Mouse (Mus musculus): ENCODE measurements around the gene Tfap4. TPM values are rescaled to one million over a fixed set of nuclear protein-coding genes. Genes with fewer than 3 reads are reported as not detected.

The Tfap4 gene
- 10.5 and 11.2 TPM in 2 replicates for polyA plus RNA-seq (2015; fragmentation: Nextera tagmentation; extraction: Ambion mirVana)

DNA sequence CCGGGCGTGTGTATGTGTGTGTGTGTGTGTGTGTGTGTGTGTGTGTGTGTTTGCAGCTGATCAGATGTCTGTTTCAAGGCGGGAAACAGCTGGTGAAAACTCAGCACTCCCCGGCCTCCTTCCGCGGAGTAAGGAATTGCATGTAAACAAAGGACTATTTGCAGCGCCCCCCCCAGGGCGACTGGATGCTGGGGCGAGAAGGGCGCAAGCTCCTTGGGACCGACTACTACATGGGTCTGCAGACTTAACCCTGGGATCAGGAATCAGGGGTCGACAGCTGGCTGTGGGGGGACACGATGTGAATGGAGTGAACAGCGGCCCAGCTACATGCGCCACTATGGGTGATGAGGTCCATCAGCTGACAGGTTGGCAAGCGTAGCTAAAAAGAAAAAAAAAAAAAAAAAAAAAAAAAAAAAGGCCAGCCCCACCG, at the start of gene Tfap4:
Gene Tfap4 (minus strand): TSS at position 140 of the 430 bp plus-strand sequence.

DNA sequence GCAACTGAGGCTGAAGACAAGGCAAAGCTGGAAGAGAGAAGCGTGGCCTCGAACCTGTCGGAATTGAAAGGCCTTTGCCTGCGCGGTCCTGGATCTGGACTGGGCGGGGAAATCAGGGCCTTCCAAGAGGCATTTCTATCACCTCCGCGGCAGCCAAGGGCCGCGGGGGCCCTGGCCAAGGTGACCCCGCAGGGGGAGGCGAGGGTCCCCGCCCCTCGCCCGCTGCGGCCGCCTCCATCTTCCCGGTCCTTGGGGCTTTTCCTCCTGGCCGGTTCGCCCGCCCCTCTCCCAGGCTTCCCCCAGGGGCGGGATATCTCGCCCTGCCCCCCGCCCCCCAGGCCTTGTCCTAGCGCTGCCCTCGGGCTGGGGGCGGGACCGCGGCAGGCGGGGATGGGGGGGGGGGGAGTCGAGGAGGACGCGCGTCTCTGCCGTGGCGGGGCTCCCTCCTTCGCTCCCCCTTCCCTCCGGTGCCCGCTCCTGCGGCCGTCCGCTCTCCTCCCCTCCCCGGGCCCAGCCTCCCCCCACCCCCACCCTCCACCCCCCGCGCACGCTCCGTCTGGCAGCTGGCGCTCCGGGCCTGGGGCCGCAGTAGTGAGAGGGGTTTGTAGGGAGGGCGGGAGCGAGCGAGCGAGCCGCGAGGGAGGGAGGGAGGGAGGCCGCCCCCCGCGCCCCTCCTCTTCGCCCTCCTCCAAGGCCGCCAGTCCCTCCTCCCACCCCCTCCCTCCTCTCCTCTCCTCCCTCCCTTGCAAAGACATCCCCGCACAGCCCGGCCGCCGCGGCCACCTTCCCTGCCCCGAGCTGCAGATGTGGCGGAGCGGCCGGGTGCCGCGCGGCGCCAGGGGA, 34.5 kb upstream of the Tfap4 start, which contains the start of gene Glis2:
Gene Glis2 (plus strand): TSS at position 743 of the 843 bp plus-strand sequence.

DNA sequence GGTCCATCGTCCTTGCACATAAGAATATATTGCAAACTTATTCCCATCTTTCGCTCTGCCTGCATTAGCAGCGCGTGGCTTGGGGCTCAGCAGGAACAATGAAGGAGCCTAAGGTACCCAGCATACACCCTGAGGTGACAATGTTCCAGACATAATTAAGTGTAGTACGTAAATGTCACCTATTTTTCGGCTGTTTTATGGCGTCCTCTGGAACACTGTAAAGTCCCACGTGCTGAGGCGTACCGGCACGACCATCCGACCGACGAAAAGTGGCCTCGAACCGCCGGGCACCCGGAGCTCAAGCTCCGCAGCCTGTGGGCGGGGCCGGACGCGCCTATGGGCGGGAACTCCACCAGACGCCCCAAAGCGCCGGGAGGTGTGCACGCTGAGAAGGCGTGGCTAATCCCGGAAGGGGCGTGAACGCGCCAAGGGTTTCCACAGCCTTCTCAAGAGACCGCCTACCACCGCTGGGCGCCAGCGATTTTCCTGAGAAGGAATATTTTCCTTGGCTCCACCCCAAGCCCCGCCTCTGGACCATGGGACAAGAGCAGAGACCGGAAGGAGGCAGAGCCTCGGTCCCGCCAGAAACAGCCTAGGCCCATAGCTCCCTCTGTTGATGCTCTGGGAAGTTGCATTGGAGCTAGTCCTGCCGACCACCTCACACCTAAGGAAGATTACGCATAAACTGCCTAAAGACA, 18.0 kb downstream of the Tfap4 start, which contains the start of gene Srl:
Gene Srl (minus strand): TSS at position 316 of the 698 bp plus-strand sequence.

Other genes with a start within 250 kb of the Tfap4 start
- gene Adcy9, start 139.4 kb downstream of the Tfap4 start, polyA plus RNA-seq (2015; fragmentation: Nextera tagmentation; extraction: Ambion mirVana), result 0.83 and 0.96 TPM in 2 replicates
- 1.5 and 2.0 TPM in 2 replicates for gene Srl, start 18.0 kb downstream of the Tfap4 start, polyA plus RNA-seq (2015; fragmentation: Nextera tagmentation; extraction: Ambion mirVana)
- gene Glis2, start 34.9 kb upstream of the Tfap4 start, polyA plus RNA-seq (2015; fragmentation: Nextera tagmentation; extraction: Ambion mirVana), result 9.8 and 10.2 TPM in 2 replicates
- 66.8 and 69.2 TPM in 2 replicates for gene Pam16, start 65.1 kb upstream of the Tfap4 start, polyA plus RNA-seq (2015; fragmentation: Nextera tagmentation; extraction: Ambion mirVana)
- 7.3 and 8.3 TPM in 2 replicates for gene Vasn, start 80.1 kb upstream of the Tfap4 start, polyA plus RNA-seq (2015; fragmentation: Nextera tagmentation; extraction: Ambion mirVana)
- 36.9 and 37.4 TPM in 2 replicates for gene Dnaja3, start 80.1 kb upstream of the Tfap4 start, polyA plus RNA-seq (2015; fragmentation: Nextera tagmentation; extraction: Ambion mirVana)
- gene Coro7, start 119.9 kb upstream of the Tfap4 start, polyA plus RNA-seq (2015; fragmentation: Nextera tagmentation; extraction: Ambion mirVana), result 15.3 and 24.0 TPM in 2 replicates
- gene Nmral1, start 159.5 kb upstream of the Tfap4 start, polyA plus RNA-seq (2015; fragmentation: Nextera tagmentation; extraction: Ambion mirVana), result 52.4 and 53.4 TPM in 2 replicates
- 33.7 and 40.2 TPM in 2 replicates for gene Hmox2, start 166.5 kb upstream of the Tfap4 start, polyA plus RNA-seq (2015; fragmentation: Nextera tagmentation; extraction: Ambion mirVana)
- 17.1 and 20.0 TPM in 2 replicates for gene Cdip1, start 230.4 kb upstream of the Tfap4 start, polyA plus RNA-seq (2015; fragmentation: Nextera tagmentation; extraction: Ambion mirVana)

Data from spleen, postnatal 0 days (tissue).